Mouse (Mus musculus): ENCODE measurements at regions not wholly inside any gene's neighbourhood (a gene's known extent, or its start where the extent isn't known, plus 50 kb on each side); places are given as distances from the start of the nearest gene placed in this dataset.

DNA sequence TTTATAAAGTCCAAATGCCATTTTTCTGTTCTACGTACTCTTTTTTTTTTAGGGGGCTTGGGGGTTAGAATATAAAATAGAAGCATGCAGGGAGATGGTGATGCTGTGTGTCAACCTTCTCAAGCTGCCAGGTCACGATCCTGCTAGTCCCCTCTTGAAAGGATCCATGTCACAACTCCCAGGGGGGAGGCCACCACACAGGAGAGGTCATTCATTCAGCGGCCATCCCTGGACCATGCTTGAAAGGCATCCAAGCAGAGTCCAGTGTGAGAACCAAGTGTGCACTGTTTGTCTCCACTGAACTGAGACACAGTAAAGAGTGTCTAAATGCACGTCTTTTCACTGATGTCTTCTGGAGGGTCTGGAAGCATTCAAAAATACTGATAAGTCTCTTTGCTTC lies 119.8 kb upstream of the N6amt1 start:
- no peak for TF ChIP-seq GATA1 (IDR thresholded peaks at IDR 0.05; ENCODE audit: borderline replicate concordance, low read length)
- TF ChIP-seq FLI1 (IDR thresholded peaks at IDR 0.05; ENCODE audit: low read length) = no peak
